Mouse (Mus musculus) cerebellum, postnatal 36 days (tissue): ENCODE measurements at regions not wholly inside any gene's neighbourhood (a gene's known extent, or its start where the extent isn't known, plus 50 kb on each side); places are given as distances from the start of the nearest gene placed in this dataset.
A peak's percentile ranks its signal among the peaks of the same experiment; 100 is the strongest.

Experiments used
- DNase-seq, 2 experiments: peaks; one replicate each; pipeline ENCODE4 v3.0.0; 2021 to 2022; ENCODE audit warnings: mixed read lengths in 2 of 2

- DNase-seq: peak; percentile 65 to 66
These were observed 275.9 kb downstream of the Pmp22 start for GRCm38 (mm10) chr11:63404719-63405118.

DNA sequence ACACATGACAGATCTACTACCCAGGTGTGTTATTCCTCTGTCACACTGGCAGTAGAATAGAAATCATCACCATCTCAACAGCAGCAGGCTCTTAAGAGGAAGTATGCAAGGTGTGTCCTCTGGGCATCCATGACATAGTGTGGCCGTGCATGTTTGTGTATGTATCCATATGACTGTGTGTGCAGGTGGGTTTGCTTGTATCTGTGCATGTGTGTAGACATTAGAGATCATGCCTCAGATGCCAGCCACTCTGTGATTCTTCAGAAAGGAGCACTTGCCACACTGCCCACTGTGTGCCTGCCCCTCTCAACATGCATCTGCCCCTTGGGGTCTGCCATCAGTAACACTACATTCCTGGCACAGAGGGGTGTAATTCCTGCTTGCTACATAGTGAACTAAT is 280.6 kb downstream of the Pmp22 start:
- DNase-seq: no peak

DNA sequence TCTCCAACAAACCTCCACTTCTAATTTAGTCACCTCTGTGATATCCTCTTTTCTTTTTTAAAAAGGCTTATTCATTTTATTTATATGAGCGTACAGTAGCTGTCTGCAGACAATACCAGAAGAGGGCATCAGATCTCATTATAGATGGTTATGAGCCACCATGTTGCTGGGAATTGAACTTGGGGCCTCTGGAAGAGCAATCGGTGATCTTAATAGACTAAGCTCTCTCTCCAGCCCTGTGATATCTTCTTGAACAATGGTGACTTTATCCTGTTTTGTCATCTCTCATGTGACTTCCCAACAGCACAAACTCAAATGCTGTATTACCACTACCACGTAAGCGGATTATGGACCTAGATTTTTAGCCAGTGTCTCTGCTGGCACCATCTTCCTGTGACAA is 282.1 kb downstream of the Pmp22 start:
- no peak for DNase-seq

- no peak for DNase-seq
These were observed 283.7 kb downstream of the Pmp22 start for GRCm38 (mm10) chr11:63412364-63412991.

DNA sequence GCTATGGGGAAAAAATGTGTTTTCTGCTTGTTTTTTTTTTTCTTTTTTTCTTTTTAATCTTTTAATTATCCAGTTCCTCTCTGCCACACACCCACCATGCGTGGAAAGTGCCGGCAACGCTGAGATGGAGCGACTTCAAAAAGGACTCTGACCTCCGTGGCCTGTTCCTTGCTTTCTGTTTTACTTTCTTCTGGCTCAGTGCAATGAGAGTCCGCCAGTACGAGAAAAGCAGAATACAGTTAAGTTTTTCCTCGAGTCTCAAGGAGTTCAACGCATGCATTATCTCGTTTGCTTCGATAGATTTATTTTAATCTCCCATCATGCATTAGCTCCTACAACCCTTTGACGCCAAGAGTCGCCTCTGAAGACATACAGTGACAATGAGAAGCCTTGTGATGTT is 284.3 kb downstream of the Pmp22 start:
- DNase-seq: no peak

- DNase-seq: no peak
These were observed 284.8 kb downstream of the Pmp22 start for GRCm38 (mm10) chr11:63413621-63414020.

GRCm38 (mm10) chr11:63418042-63418776 is 289.4 kb downstream of the Pmp22 start:
- DNase-seq: no peak

DNA sequence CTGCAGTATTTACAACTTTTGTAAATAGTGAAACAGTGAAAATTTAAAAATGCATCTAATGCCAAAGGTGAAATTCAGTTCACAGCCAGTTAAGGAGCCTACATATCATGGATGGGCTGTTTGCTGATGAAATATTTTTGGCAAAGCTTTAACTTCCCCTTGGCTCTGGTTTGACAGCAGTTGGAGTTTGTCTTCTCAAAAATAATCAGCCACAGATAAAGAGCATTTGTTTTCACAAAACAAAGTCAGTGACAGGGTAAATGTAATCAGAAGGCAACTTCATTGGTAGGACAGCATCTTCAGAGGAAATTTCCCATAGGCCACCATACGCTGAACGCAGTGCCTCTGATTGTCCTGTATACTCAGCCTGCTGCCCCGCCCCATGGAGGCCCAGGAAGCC is 291.6 kb downstream of the Pmp22 start:
- DNase-seq: no peak

DNA sequence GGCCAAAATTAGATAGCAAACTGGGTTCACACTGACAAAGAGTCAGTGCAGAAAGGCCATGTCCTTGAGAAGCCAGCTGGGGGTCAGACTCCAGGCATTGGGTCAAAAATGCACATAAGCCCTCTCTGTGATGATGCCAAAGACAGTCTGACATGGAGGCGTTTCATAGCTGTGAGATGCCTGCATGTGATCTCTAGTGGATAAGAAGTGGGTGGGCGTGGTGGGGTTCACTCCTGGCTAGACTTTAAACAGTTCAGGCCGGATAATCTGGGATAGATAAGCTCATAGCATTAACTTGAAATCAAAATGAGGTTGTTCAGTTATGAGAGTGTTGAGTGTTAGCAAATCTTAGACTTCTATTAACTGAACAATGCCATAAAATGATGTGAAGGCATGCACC is 293.3 kb downstream of the Pmp22 start:
- DNase-seq: no peak

DNA sequence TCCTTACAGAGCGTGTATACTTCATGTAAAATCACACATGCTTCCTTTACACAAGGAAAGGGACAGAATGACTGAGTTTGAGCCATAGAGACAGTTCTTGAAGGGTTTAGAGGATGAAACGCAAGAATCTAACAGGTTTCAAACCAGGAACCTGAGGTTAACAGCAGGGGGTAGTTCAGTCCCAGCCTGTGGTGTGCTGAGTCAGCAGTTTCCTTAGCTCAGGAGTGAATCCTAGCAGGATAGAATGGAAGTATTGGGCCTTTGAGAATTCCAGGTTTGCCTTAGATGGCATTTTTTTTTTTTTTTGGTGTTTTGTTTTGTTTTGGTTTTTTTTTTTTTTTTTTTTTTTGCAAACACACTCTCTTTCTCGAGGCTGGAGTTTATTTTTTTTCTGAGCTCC is 295.5 kb downstream of the Pmp22 start:
- DNase-seq: no peak

GRCm38 (mm10) chr11:63425741-63426140 is 297.0 kb downstream of the Pmp22 start:
- no peak for DNase-seq

DNA sequence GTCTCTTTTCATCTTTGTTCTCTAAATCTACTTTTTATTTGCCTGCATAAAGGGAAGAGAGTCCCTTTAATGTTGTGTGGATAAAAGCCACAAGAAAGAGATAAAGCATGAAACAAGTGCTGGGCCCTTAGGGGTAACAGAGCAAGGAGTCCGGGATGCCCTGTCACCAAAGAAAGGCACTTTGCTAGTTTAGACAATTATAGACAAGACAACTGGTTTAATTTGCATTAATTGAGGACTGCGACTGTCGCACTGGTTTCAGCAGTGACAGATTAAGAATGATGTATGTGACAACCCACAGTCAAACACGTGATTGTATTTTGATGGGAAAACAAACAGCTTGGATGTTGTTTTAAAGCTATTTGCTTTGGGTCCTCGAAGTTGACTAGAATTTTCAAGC is 325.0 kb downstream of the Pmp22 start:
- DNase-seq: no peak

DNA sequence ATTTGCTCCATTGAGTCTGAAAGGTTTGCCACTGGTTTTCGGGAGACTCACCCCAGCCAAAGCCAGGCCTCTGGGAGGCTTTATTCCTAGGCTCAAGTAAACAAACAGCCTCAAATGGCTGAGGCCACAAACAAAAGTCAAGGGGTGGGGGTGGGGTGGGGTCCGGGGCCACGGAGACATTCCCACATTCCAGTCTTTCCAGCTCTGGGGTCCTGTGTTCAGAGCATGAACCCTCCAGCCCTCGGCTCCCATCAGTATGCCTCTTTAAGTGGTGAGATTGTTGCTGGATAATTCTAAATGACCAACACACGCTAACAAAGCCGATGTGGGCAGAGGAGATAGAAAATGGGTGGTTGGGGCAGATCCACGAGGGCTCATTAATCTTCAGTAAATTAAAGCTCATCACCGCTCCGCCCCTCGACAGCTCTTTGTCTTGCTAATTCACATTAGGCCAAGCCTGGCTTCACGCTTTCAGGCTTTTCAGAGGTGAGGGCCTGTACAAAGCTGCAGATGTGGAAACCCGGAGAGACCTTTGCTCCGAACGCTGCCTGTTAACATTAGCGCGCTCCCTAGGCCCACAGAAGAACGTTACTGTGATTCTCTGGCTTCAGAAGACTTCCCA is 326.2 kb downstream of the Pmp22 start:
- no peak for DNase-seq

GRCm38 (mm10) chr11:63456356-63456755 is 327.6 kb downstream of the Pmp22 start:
- no peak for DNase-seq

DNA sequence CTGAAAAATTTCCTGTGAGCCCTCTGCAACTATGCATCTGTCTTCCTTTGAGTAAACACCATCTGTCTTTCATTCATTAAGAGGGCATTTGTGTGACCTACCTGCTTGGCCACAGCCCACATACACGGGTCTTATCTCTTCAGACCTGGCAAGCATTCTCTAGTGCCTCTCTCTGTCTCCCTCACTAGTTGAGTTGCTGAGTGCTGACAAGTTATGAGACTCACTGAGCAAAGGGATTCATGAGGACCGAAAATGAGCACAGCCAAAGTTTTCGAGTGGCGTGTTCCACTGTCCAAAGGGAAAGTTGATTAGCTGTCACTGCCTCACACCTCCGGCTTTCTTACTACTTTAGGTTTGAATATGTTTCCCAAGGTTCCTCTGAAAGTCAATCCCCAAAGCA is 328.5 kb downstream of the Pmp22 start:
- no peak for DNase-seq

DNA sequence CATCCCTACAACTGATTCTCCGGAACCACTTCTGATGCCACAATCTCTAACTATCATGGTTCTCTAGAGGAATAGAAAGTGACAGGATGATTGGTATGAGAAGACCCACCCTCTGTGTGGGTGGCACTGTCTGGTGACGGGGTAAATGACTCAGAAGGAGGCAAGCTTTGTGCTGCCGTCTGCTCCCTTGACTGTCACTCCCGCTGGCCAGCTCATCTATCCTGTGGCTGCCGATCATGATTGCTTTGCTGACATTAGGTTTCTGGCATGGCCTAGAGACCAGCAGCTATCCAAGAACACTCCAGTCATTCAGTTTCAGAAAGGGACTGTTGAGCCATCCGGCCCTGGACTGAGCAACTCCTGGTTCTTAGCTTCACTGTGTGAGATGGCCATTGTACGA is 331.4 kb downstream of the Pmp22 start:
- no peak for DNase-seq

DNA sequence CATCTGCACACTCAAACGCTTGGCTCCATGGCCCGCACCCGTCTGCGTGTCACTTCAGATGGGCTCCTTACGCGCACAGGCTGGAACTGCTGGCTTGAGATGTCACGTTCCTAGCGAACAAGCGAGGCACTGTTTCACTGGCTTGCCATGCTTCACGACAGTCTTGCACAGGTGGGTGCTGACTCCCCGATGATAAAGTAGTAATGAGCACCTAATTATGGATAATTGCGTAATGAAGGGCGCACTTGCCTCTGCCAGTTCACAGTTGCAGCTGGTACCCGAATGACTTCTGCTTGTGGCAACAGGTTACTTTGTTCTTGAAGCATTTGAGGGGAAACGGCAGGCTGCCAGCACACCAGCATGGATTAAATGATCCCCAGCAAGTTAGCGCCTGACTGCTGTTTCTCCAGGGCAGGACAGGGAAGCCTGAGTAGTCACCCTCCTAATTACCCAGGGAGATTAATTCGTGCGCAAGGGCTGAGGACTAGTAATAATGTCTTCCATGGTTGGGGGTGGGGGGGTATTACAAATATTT is 335.1 kb downstream of the Pmp22 start:
- no peak for DNase-seq

- no peak for DNase-seq
These were observed 337.2 kb downstream of the Pmp22 start for GRCm38 (mm10) chr11:63465941-63466340.

- no peak for DNase-seq
These were observed 337.8 kb downstream of the Pmp22 start for GRCm38 (mm10) chr11:63466541-63466940.

- DNase-seq: no peak
These were observed 346.0 kb downstream of the Pmp22 start for GRCm38 (mm10) chr11:63474831-63475230.

DNA sequence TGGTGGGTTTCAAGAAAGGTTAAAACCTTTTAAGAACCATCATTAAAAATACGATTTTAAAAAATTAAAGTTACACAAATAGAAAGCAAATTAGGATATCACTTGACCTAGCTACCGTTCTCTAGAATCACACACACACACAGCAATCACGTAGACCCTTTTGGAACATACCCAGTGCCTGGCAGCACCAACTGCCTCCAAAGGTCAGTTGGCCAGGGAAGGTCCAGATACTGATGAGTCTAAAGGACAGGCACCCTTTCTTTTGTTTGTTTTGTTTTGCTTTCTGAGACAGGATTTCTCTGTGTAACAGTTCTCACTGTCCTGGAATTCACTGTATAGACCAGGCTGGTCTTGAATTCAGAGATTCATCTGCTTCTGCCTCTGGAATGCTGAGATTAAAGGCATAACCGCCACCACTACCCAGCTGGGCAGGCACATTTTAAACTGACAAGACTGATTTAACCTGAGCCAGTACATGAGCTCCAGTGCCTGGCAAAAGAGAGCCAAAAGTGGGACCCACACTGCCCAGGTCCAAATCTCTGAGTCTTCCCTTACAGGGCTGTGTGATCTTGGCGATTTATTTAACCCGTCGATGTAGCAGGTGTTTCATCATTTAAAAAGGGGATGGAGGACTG is 353.0 kb downstream of the Pmp22 start:
- no peak for DNase-seq

- DNase-seq: no peak
These were observed 353.8 kb downstream of the Pmp22 start for GRCm38 (mm10) chr11:63482593-63482992.

- DNase-seq: no peak
These were observed 358.4 kb downstream of the Pmp22 start for GRCm38 (mm10) chr11:63487203-63487602.

GRCm38 (mm10) chr11:63502181-63502580 is 373.4 kb downstream of the Pmp22 start:
- peak; percentile 15 to 20 for DNase-seq
